Mouse (Mus musculus): Measurements from ENCODE around the gene Garnl3. TPM values are rescaled to one million over a fixed set of nuclear protein-coding genes. Genes with fewer than 3 reads are reported as not detected.

The Garnl3 gene
- 1 to 10 TPM in 1 of 2 experiments, under 1 TPM in 1; 0.90 to 2.1 TPM for total RNA-seq (2023)

DNA sequence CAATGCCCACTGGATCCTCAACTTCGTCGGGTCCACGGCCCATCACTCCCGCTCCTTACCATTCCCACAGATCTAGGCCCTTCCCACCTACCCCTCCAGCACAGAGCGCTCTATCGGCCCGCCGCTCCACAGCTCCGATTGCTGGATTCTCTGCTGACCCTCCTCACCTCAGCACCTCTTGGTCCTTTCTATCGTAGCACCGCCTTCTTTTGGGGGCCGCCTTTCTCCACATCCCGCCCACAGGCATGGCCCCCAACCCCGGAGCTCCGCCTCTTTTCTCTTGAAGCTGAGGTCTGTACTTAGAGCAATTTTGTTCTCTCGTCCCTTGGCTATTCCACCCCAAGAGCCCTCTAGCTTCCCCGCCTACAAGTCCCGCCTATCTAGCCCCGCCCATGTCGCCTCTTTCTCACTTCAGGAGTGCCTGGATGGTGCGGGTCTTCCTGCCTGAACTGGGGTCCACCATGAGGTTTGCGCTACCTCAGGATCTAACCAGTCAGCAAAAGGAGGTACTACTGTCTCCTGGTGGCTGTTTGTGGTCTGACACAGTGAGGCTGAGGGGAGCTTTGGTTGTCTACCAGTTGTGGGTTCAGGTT, at the start of gene Garnl3:
Gene Garnl3, minus strand, starts transcription at position 155 of the 593 bp plus-strand sequence.

DNA sequence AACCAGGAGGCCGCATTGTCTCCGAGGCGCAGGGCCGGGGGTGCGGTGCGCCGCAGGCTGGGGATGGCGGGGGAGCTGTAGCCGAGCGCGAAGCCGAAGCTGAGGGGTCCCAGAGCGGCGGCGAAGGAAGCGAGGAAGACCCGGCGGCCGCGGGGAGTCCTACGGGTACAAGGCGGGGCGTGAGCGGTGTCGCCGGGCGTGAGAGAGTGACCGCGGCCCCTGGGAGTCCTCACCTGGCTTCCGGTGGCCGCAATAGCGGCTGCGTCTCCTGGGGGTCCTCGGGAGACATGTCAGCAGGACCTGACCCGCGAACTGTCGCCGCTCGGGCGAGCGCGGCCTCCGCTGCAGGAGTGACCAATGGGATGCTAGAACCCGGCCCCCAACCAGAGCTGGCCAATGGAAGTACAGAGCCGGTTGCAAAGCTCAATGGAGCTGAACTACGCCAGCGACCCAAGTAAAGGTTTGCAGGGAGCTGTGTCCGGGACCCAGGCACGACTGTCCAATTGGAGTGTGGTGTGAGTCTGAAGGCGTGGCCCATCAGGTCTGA, 149.7 kb downstream of the Garnl3 start, which contains the start of gene Slc2a8:
Gene Slc2a8, minus strand, starts transcription at position 359 of the 547 bp plus-strand sequence.

DNA sequence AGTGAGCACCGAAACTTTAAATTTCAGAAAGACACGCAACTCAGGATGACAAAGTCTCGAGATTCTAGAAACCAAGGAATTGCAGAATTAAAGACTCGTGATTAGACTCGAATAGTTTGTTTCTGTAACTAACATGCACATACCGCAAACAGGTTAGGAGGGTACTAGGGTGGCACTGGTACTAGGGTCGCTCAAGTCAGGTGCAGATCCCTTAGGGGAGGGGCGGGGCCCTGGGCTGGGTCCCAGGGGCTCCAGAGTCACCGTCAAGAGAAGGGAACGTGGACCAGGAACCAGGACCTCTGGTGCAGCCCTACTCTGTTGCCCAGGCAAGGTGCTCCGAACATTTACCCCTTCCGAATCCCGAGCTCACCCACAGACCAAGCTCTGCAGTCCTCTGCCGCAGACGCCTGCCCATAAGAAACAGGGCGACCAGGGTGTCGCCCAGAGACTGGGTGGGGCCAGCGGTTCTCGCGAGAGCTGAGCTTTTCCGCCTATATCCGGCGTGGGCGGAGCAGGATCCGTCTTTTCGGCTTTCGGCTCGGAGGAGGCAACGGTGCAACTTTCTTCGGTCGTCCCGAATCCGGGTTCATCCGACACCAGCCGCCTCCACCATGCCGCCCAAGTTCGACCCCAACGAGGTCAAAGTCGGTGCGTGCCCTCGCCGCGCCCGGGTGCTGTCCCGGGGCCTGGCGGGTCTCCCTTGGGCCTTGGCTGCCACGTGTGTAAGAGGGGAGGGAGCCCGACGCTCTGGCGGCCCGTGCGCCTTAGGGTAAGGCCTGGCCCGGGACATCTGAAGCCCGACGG, 170.1 kb downstream of the Garnl3 start, which contains the start of the genes Rpl12 and Lrsam1:
Gene Rpl12, plus strand, starts transcription at position 368 of the 804 bp plus-strand sequence.
Gene Lrsam1, minus strand, starts transcription at position 423 of the 804 bp plus-strand sequence.

Other genes with a start within 250 kb of the Garnl3 start
- gene Rpl12, start 170.1 kb downstream of the Garnl3 start, total RNA-seq (2023) = 1,000 to 10,000 TPM; 1,207 to 1,346 TPM
- gene Lrsam1, start 170.0 kb downstream of the Garnl3 start, total RNA-seq (2023) = 10 to 100 TPM; 10.5 to 11.5 TPM
- gene Slc2a8, start 149.6 kb downstream of the Garnl3 start, total RNA-seq (2023) = 1 to 10 TPM; 5.7 to 6.8 TPM
- 1 to 10 TPM; 1.9 to 3.1 TPM for gene Angptl2, start 84.4 kb upstream of the Garnl3 start, total RNA-seq (2023)
- gene Ralgps1, start 239.8 kb upstream of the Garnl3 start, total RNA-seq (2023) = 10 to 100 TPM; 13.1 to 14.8 TPM

All from T-cell, adult 66 days (primary cell).